Mouse (Mus musculus) lung, adult 2 months (tissue): ENCODE measurements at regions not wholly inside any gene's neighbourhood (a gene's known extent, or its start where the extent isn't known, plus 50 kb on each side); places are given as distances from the start of the nearest gene placed in this dataset.

ENCODE experiments used
- DNase-seq: peaks from one replicate; pipeline ENCODE4 v3.0.0; 2022
- H3K4me1 ChIP-seq: fragments of 200-500 bp; 2 replicates; pipeline ENCODE4 v1.6.1; 2011; ENCODE audit warnings: low read length; ENCODE audit not compliant: control insufficient read depth, insufficient read depth
- H3K4me3 ChIP-seq: fragments of 200-500 bp; replicated peaks from 2 replicates; pipeline ENCODE3; 2011; ENCODE audit warnings: low read depth, mild to moderate bottlenecking, control low read depth, low read length; ENCODE audit errors: extremely low read depth
- CTCF ChIP-seq: fragments of 200-500 bp; IDR thresholded peaks from 2 replicates; pipeline ENCODE4 v1.5.1; 2011; ENCODE audit warnings: mild to moderate bottlenecking, low read length, control low read depth; ENCODE audit not compliant: insufficient read depth
- POLR2A ChIP-seq: fragments of 200-500 bp; IDR thresholded peaks from 2 replicates; pipeline ENCODE4 v1.6.1; 2011; ENCODE audit warnings: low read depth, mild to moderate bottlenecking, control low read depth, low read length, borderline replicate concordance; ENCODE audit errors: extremely low read depth
- WGBS: fragments of 180-500 bp; shearing (Covaris S2); methylation state at CpG from one replicate; pipeline ENCODE4 v1.1.7; 2018; 5-methylcytosine and 5-hydroxymethylcytosine counted together

- Histone ChIP-seq H3K4me1 (peaks cover 5% of the 10 kb centered on the region; the same call in 1 of the 2 replicates), H3K4me3 (no peak overlapping the region)
- 91% methylated on average over 1 of the region's 1 CpGs for WGBS
- no peak for DNase-seq
- TF ChIP-seq POLR2A (no peak), CTCF (no peak)
Observed at GRCm38 (mm10) chr9:32998323-32998722, 362.3 kb downstream of the Ets1 start.

GRCm38 (mm10) chr9:33000691-33001164 is 364.7 kb downstream of the Ets1 start:
- DNase-seq: no peak
- WGBS: 33% methylated on average over 7 of the region's 7 CpGs
- TF ChIP-seq CTCF (no peak), POLR2A (no peak)
- Histone ChIP-seq H3K4me1 (peaks cover 5% of the 10 kb centered on the region; the same call in 1 of the 2 replicates), H3K4me3 (no peak overlapping the region)

GRCm38 (mm10) chr9:33001165-33001949 is 365.3 kb downstream of the Ets1 start:
- H3K4me3 ChIP-seq: no peak overlapping the region
- WGBS: 30% methylated on average over 9 of the region's 9 CpGs
- DNase-seq: no peak

GRCm38 (mm10) chr9:33003880-33004279 is 367.9 kb downstream of the Ets1 start:
- WGBS: 83% methylated on average over 1 of the region's 1 CpGs
- TF ChIP-seq CTCF (no peak), POLR2A (no peak)
- DNase-seq: no peak
- Histone ChIP-seq H3K4me1 (peaks cover 5% of the 10 kb centered on the region; the same call in 1 of the 2 replicates), H3K4me3 (no peak overlapping the region)

More at GRCm38 (mm10) chr9:33001165-33001949, 365.3 kb downstream of the Ets1 start:
- peaks cover 5% of the 10 kb centered on the region; the same call in 1 of the 2 replicates for H3K4me1 ChIP-seq
- TF ChIP-seq CTCF (no peak), POLR2A (no peak)

- no peak for TF ChIP-seq POLR2A
- no peak for TF ChIP-seq CTCF
- H3K4me3 ChIP-seq: no peak overlapping the region
- 93% methylated on average over 3 of the region's 3 CpGs for WGBS
- peaks cover 5% of the 10 kb centered on the region; the same call in 1 of the 2 replicates for H3K4me1 ChIP-seq
- no peak for DNase-seq
Observed at GRCm38 (mm10) chr9:33004536-33004935, 368.5 kb downstream of the Ets1 start.

- H3K4me3 ChIP-seq: no peak overlapping the region
- no peaks in the 10 kb centered on the region for H3K4me1 ChIP-seq
- 66% methylated on average over 3 of the region's 3 CpGs for WGBS
- no peak for DNase-seq
- TF ChIP-seq POLR2A: no peak
- no peak for TF ChIP-seq CTCF
Observed at GRCm38 (mm10) chr9:33007456-33008063, 371.5 kb downstream of the Ets1 start.

GRCm38 (mm10) chr9:33011241-33011640 is 375.2 kb downstream of the Ets1 start:
- no peak for DNase-seq
- H3K4me1 ChIP-seq: no peaks in the 10 kb centered on the region
- TF ChIP-seq POLR2A (no peak), CTCF (no peak)
- no peak overlapping the region for H3K4me3 ChIP-seq

GRCm38 (mm10) chr9:33035401-33035800 is 399.4 kb downstream of the Ets1 start:
- Histone ChIP-seq H3K4me1 (no peaks in the 10 kb centered on the region), H3K4me3 (no peak overlapping the region)
- DNase-seq: no peak
- TF ChIP-seq POLR2A: no peak
- no peak for TF ChIP-seq CTCF
- 65% methylated on average over 3 of the region's 3 CpGs for whole genome bisulfite sequencing

- Histone ChIP-seq H3K4me1 (no peaks in the 10 kb centered on the region), H3K4me3 (no peak overlapping the region)
- WGBS: 71% methylated on average over 4 of the region's 4 CpGs
- no peak for TF ChIP-seq CTCF
- DNase-seq: no peak
Observed at GRCm38 (mm10) chr9:33039221-33039790, 403.3 kb downstream of the Ets1 start.
